Mouse (Mus musculus) left cerebral cortex, adult 9 months (tissue): ENCODE results near the gene Ankrd2.
"Not testable (repeated sequence)": the region's sequence is repeated elsewhere in the genome, so short reads cannot be mapped to it uniquely, and the experiment has no call there.

Source experiments
- DNase-seq, 2 experiments: peaks; one replicate each; pipeline ENCODE4 v3.0.0; 2022; ENCODE audit warnings: low spot score in 2 of 2

The Ankrd2 gene

DNA sequence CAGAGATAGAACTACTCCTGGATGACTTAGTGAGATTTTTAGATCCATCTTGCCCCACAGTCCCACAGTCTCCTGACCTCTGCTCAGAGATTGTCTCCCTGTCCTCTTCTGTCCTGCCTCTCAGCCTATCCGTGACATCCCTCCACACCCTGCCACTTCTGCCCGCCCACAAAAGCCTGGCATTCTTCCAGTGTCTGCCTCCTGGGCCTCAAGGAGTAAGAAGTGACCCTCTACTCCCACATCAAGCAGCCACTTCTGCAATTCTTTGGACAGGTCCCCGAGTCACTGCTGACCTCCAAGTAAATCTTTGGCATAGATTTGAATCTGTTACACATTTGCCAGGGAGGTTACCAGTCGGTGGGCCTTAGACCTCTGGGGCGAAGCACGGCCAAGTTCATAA is 18.5 kb downstream of the Ankrd2 start:
- no peak for DNase-seq

DNA sequence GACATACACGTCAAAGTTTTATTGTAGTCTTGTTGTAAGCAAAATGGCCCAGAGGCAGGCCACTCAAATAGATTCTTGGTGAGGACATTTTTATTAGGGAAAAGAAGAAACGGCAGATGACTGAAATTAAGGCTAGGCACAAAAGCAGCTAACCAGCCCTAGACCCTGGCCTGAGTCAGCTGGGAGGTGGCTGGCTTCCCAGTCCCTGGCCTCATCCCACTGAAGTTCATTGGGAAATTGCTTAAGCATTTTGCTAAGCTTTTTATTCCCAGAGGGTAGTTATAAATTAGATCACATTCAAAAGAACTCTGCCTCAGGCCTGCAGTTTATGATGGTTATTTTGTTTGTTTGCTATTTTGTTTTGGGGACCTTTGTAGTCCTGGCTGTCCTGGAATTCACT is 20.1 kb downstream of the Ankrd2 start:
- DNase-seq, result no peak

DNA sequence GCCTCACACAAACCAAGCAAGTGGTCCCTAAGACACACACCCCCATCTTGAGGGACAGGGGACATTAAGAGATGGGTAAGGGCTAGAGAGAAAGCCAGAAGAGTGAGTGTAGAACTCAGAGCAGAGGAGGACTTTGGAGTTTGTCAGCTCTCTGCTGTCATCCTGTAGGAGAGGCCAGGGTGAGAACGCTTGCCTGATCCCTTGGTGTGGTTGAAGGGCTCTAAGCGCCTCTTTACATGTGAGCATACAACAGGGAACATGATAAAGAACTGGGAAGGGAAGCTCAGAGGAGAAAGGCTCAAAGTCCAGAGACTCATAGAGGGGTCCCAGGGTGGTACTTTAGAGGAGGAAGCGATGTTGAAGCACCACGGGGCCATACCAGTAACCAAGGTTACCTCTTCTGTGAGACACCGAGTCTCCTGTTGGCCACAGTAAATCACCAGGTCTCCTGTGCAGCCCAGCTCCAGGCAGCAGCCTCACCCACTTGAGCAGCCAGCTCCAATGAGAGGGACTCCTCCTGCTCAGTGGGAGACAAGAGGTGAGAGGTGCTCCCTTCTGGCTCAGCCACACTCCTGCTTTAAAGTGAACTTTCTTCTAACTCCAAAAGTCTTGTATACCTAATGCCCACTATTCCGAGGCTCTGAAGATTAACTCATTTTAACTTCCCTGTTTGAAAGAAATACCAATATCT is 21.1 kb downstream of the Ankrd2 start:
- no peak for DNase-seq

DNA sequence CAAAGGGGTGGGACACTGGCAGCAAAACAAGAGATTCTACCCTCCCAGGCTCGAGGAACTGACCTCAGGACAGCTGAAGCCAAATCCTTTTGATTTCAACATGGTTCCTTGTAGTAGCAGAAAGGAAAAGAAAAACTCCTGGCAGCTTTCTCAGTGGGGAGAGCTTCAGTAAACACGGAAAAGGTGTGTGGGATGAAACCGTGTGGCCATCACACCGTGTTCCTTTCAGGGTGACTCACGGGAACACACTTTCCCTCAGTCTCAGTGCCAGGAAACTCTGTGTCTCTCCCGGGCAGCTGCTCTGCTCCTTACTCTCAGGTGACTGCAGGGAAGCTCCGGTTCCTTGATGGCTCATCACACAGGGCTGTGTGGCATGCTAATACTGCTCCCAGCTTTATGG is 22.6 kb downstream of the Ankrd2 start:
- DNase-seq, result no peak

DNA sequence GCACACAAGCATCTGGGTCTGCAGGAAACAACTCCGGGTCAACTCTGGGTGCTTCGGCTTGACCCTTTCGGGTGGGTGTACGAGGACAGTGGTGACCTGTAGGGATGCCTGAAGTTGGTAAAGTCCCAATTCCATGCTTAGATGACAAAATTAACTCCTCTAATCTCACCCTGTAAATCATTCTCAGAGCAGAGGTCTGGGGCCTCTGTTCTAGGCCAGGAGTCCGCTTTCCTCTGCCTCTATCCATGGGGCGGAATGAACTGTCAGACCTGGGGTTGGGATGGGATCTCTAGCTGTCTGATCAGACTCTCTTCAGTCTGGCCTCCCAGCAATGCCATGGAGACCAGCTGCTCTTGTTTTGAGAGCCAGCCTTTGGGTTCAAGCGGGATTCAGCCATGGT is 25.6 kb downstream of the Ankrd2 start:
- no peak for DNase-seq

DNA sequence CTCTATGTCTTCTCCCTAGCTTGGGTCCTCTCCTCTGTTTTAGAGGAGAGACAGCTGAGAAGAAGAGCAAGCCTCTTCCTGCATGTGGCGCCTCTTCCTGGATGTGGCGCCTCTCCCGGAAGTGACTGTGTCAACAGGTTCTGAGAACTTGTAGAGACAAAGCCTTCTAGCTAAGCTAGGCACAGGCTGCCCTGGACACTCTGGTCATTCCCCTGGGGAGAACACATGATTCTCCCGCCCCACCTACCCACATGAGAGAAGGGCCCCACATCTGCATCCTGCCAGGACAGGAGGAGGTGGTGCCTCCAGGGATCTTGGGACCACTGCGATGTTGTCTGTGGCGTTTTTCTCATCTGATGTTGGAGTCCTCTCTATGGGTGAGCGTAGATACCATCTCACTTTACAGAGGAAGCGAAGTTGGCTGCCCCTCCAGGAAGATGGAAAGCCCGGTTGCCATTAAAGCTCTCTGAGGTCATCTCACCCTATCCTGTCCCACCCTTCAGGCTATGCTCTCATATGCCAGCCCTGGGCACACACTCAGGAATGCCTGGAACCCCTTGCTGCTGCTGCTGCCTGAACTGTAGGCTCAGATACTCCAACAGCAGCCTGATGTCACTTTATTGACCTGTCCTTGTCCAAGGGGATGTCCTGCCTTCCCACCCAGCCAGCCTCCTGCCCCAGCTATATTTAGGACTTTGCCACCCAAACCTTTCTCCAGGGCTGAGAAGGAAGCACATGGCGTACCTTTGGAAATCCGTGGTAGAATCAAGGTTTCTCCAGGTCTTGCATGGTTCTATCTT is 32.8 kb downstream of the Ankrd2 start:
- DNase-seq, result no peak

DNA sequence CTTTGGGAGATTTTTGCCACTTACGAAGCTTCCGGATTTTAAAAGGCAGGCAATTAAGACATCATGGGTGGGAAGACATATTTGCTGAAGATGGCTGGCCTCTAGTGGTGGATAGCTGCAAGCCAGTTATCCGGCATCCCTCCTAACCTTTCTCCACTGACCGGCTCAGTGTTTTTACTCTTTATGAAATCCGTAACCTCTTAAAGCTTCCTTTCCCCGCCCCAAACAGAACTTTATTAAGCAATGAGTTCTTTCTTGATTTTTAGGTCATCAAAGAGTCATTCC is 33.4 kb downstream of the Ankrd2 start:
- DNase-seq, result peak in 1 of 2 experiments; percentile 22

DNA sequence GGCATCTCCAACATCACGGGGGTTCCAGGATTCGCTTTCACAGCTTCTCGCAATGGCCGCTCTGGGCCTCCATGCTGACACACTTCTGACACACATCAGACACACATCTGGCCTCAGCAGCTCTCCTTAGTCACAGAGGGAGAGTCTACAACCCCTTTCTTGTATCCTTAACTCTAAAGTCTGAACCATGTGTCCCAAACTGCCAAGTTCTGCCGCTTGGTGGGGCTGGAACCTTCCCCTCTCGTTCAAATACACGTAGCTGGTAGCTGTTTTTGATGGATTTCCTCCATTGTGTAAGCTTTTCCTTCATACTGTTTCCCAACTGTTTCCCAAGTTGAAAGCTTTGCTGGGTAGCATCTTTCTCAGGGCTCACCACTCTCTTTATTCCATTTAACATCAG is 35.4 kb downstream of the Ankrd2 start:
- no peak for DNase-seq

DNA sequence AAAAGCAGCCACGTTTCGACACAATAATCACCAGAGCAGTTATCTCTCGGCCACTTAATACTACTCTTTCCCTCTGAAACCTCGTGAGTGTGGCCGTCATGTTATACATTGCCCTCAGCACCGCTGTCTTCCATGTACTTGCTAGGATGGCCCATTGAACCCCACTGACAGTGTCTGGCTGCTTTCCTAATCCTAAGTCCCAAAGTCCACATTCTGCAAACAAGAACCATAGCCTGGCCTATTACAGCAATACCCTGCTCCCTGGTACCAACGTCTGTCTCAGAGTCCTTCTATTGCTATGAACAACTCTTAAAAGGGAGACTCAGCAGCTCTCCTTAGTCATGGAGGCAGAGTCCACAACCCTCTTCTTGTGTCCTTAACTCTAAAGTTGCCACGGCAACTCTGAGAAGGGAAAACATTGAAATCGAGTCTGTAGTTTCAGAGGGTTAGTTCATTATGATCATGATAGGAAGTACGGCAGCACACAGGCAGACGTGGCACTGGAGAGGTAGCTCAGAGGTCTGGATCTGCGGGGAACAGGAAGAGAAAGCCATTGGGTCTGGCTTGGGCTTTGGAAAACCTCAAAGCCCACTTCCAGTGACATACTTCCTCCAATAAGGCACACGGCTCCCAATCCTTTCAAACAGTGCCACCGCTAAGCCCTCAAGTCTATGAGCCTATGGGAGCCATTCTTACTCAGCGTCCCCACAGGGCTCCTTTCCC is 36.2 kb downstream of the Ankrd2 start:
- no peak for DNase-seq

DNA sequence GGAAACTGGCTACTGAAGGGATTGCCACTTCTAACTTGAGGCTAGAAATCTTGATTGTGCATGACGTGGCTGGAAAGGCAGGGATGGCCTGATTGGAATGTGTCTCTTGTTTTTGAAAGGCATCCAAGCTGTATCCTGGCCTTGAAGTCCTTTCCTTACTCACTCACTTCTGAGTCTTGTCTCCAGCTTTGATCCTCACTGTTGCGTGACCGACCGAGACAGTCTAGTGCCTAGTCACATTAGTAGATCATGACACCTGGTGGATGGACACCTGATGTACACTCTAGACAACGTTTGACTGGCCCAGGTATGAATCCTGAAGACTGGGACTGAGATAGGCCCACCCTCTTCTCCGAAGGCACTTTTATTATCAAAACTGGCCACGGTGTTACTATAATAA is 37.0 kb downstream of the Ankrd2 start:
- no peak for DNase-seq

DNA sequence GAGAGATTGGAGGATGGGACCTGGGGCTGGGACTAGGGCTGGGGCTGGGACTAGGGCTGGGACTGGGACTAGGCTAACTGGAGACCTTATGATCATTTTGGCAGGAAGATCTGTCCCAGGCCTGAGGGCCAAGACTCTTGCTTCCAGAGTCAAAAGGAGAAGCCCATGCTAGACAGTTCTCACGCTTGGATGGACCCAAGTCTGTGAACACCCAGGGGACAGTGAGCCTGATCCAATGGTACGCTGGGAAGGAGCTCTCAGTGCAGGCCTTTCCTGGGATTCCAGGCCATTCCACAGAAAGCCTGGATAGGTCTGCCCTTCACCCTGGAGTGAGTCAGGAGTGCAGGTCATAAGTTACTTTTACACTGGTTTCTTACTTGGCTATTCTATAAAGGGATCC is 39.3 kb downstream of the Ankrd2 start:
- DNase-seq, result no peak

DNA sequence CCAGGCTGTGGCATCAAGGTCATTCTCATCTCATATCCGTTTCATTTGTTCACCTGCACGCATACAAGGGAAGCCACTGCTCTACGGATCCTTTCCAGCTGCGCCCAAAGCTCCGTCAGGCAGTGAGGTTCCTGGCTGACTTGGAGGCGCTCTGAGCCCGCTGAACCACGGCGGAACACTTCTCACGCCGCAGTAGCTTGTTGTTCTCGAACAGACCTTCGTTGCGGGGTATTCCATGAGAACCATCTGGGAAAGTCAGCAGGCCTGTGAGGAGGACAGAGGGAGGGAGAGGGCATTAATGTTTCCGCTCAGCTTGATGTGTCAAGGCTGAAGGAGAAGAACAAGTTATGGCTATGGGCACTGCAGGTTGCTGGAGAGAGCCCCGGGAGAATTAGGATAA is 40.2 kb downstream of the Ankrd2 start:
- DNase-seq, result no peak

DNA sequence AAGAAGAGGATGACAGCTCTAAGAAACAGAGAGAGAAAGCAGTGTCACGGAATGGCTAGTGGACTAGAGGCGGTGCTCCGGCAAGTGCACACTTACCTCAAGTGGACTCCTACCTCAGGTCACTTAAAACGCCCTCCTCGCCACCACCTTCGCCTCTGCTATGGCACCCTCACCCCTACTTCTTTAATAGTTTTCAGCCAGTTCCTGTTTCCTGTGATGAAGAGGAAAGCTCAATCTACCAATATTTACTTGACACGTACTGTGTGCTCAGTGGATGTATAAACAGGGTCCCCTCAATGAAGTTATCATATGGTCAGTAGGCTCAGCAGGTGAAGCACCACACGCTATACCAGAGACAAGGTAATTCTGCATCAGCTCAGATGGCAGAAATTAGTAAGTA is 42.8 kb downstream of the Ankrd2 start:
- no peak for DNase-seq

DNA sequence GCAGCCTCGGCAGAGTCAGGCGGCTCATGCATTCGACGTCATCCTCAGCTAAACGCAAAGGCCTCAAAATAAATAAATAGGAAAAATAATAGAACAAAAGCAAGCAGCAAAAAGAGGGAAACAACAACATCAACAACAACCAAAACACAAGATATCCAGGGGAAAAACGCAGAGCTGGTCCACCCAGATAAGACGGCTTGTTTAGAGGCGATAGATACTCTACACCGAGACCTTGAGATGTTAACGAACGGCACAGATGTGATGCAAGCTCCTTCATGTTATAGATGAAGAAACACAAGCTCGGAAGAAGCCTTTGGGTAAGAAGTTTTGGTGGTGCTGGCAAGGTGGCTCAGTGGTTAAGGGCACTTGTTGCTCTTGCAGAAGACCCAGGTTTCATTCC is 43.2 kb downstream of the Ankrd2 start:
- no peak for DNase-seq

DNA sequence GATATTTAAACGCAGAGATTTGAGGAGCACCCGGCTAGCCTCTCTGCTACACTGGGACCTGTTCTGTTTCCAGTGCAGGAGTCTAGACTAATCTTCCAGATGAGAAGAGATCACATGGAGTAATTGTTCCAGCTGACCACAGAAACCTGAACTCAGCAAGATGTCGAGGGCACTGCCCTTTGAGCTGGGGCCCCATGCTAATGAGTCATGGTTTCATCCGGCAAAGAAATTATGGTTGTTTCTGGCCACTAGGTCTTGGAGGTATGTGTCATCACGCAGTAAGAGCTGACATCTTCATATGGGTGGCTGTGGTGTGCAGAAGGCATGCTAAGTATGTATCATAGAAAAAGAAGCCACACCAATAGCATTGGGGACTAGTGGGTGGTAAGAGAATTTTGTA is 44.1 kb downstream of the Ankrd2 start:
- DNase-seq, result no peak

DNA sequence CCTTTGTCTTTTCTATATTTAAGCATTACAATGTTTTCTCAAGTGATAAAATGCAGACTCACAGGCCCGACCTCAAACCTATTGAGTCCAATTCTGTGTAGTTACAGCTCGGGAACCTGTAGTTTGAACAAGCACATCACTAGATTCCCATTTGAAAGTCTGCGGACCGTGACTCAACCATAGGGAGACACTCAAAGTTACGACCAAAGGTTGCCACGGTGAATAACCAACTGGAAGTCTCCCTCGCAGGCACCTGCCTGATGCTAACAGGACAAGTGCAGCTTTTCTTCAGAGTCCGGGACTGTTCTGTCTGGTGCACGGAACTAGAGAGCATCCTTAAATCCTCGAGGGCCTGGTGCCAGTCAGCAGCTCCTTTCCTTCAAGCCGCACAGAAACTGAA is 44.7 kb downstream of the Ankrd2 start:
- DNase-seq, result no peak

DNA sequence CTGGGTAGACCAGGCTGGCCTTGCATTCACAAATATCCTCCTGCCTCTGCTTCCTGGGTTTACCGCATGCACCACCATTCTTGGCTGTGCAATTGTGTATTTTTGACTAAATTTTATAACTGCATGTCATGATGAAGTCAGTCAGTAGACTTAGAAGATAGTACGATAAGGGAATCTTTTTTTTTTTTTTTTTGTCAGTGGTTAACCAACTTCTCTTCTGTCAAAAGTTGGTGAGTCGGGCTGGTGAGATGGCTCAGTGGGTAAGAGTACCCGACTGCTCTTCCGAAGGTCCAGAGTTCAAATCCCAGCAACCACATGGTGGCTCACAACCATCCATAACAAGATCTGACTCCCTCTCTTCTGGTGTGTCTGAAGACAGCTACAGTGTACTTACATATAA is 45.8 kb downstream of the Ankrd2 start:
- DNase-seq, result not testable (repeated sequence)

DNA sequence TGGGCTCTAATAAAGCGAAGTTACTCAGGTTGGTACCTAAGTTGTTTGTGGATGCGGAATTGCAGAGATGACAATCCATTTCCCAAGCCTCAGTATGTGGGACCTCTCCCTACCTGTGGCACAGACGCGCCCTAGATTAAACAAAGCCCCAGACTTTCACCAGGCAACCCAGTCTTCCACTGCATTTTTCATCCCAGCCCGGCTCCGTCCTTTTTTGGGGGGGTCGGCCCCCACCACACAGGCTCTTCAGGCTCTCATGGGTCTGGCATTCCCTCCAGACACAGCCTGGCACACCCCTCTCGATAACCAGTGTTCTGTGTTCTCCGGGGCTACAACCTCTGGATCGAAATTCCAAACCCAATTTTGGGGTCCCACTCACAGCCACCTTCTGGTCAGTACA is 49.9 kb downstream of the Ankrd2 start:
- DNase-seq, result no peak

DNA sequence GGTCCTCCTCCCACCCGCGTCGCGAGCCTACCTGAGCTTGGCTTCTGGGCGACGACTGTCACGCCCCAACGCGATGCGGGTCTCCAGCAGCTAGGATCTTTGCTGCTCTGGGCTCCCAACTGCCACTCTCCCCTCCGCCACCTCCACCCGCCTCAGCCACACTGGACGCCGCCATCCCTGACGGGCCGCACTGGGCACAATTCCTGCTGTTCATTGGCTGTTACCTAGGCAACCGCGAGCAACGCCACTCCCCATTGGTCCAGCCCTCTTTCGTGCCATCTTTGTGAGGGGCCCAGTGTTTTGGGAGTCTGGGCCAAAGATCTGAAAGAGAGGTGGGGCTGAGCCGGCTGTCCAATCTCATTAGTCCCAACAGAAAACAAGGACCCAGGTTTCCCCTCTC is 50.4 kb downstream of the Ankrd2 start, which contains the start of gene Morn4:
TSS of gene Morn4 (minus strand) at position 192 of the 400 bp plus-strand sequence.
- peak; percentile 81 to 94 for DNase-seq

DNA sequence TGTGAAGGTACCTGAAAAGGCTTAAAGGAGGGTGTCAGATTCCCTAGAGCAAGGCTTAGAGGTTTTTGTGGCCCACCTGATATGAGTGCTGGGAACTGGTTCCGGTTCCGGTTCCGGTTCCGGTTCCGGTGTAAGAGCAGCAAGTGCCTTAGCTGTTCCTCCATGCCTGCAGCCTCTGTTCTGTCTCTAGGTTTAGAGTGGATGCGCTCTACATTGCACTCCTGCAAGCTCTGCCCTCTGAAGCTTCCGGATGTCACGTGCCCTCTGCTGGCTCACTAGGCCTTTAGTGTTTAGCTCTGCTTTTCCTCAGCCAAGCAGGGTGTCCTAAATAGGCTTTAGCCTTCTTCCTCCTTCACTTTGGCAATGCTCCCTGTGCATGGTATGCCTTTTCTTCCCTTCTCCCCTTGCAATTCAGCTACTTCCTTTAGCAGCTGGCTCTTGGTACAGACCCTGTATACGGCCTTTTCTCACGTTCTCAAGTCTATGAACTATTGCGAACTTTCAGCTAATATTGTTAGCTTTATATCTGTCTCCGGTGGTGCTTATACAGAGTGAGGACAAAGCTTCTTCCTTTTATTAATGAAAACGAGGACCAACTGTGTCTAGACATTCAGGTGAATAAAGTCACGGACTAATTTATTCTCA is 53.4 kb downstream of the Ankrd2 start:
- peak; percentile 35 to 57 for DNase-seq

DNA sequence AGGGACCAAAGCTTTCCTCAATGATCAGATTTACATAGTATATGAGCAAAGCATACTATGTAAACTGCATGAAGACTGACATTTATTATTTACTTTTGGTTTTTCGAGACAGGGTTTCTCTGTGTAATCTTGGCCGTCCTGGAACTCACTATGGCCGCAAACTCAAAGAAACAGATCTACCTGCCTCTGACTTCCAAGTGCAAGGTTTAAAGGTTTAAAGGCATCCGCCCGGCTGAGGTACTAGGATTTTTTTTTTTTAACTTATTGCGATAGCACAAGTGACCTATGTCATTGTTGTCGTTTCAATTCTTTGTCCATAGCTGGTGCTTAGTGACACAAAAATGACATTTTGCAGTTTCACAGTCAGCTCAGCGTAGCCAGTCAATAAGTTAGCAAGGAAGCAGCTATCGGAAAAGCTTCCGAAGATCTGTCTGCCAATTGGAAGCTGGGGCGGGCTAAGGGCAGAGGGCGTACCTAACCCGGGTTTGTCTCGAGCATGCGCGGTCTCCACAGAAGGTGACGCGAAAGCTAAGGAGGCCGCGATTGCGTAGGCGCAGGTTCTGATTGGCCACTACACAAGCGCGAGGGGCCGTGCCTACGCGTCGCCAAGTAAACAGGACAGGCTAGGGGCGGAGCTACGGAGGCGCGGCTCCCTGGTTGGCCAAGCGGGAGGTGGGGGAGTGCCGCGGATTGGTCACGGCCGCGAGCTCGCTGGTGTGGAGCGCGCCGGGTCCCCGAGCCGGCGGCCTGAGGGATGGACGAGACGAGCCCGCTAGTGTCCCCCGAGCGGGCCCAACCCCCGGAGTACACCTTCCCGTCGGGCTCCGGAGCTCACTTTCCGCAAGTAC is 54.2 kb downstream of the Ankrd2 start, which contains the start of gene Pi4k2a:
TSS of gene Pi4k2a (plus strand) at position 723 of the 848 bp plus-strand sequence.
- DNase-seq, result peak; percentile 100
